Mouse (Mus musculus) embryo, embryonic 11.5 days (tissue): ENCODE results near the gene Hbb-bs.
"Not testable (repeated sequence)": the region's sequence is repeated elsewhere in the genome, so short reads cannot be mapped to it uniquely, and the experiment has no call there.

Source experiments
- DNase-seq: peaks from one replicate; pipeline ENCODE4 v3.0.0-alpha.2; 2012; ENCODE audit warnings: low read depth, low spot score

Hbb-bs gene

GRCm38 (mm10) chr7:103827808-103828207 lies at the start of gene Hbb-bs:
TSS of gene Hbb-bs (minus strand) at chr7:103828096.
- DNase-seq, result no peak

GRCm38 (mm10) chr7:103877093-103877492 lies 49.2 kb upstream of the Hbb-bs start:
- DNase-seq, result no peak

- DNase-seq, result no peak
These were observed 46.6 kb upstream of the Hbb-bs start for GRCm38 (mm10) chr7:103874451-103874850.

- no peak for DNase-seq
These were observed 45.2 kb upstream of the Hbb-bs start for GRCm38 (mm10) chr7:103873064-103873463.

GRCm38 (mm10) chr7:103870667-103871066 lies 42.8 kb upstream of the Hbb-bs start:
- DNase-seq, result no peak

GRCm38 (mm10) chr7:103865716-103866115 lies 37.8 kb upstream of the Hbb-bs start:
- no peak for DNase-seq

GRCm38 (mm10) chr7:103861531-103861930 lies 33.6 kb upstream of the Hbb-bs start:
- DNase-seq, result no peak

- DNase-seq, result no peak
These were observed 33.0 kb upstream of the Hbb-bs start for GRCm38 (mm10) chr7:103860855-103861254.

GRCm38 (mm10) chr7:103859076-103859475 lies 31.2 kb upstream of the Hbb-bs start:
- DNase-seq, result no peak

- no peak for DNase-seq
These were observed 26.8 kb upstream of the Hbb-bs start for GRCm38 (mm10) chr7:103854669-103855068.

GRCm38 (mm10) chr7:103853090-103853489 lies 25.2 kb upstream of the Hbb-bs start, which contains the start of gene Hbb-y:
TSS of gene Hbb-y (minus strand) at chr7:103853216.
- no peak for DNase-seq

GRCm38 (mm10) chr7:103844525-103845325 lies 16.8 kb upstream of the Hbb-bs start:
- no peak for DNase-seq

GRCm38 (mm10) chr7:103843034-103843433 lies 15.1 kb upstream of the Hbb-bs start, which contains the start of gene Hbb-bh1:
TSS of gene Hbb-bh1 (minus strand) at chr7:103843164.
- DNase-seq, result no peak

- no peak for DNase-seq
These were observed 12.4 kb upstream of the Hbb-bs start, which contains the start of gene Hbb-bh2 for GRCm38 (mm10) chr7:103840268-103840667. TSS of gene Hbb-bh2 (minus strand) at chr7:103840520.

GRCm38 (mm10) chr7:103827139-103827538 lies 757 bp downstream of the Hbb-bs start:
- DNase-seq, result not testable (repeated sequence)

GRCm38 (mm10) chr7:103826255-103826887 lies 1.5 kb downstream of the Hbb-bs start:
- no peak for DNase-seq

- no peak for DNase-seq
These were observed 2.2 kb downstream of the Hbb-bs start for GRCm38 (mm10) chr7:103825536-103826254.

GRCm38 (mm10) chr7:103824597-103824996 lies 3.3 kb downstream of the Hbb-bs start:
- no peak for DNase-seq

- DNase-seq, result not testable (repeated sequence)
These were observed 12.8 kb downstream of the Hbb-bs start for GRCm38 (mm10) chr7:103815085-103815484.

GRCm38 (mm10) chr7:103813766-103814165 lies 14.1 kb downstream of the Hbb-bs start, which contains the start of gene Hbb-bt:
TSS of gene Hbb-bt (minus strand) at chr7:103813996.
- DNase-seq, result no peak

GRCm38 (mm10) chr7:103813152-103813551 lies 14.7 kb downstream of the Hbb-bs start:
- not testable (repeated sequence) for DNase-seq

- DNase-seq, result no peak
These were observed 15.7 kb downstream of the Hbb-bs start for GRCm38 (mm10) chr7:103812174-103812573.
